Mouse (Mus musculus) large intestine, adult 2 months (tissue): Measurements from ENCODE around the gene Gm49027. TPM values are rescaled to one million over a fixed set of nuclear protein-coding genes. Genes with fewer than 3 reads are reported as not detected.

Experiments used
- DNase-seq: peaks from one replicate; pipeline ENCODE4 v3.0.0-alpha.2; 2012; ENCODE audit warnings: low read depth, low spot score
- WGBS: fragments of 180-500 bp; shearing (Covaris S2); methylation state at CpG from one replicate; pipeline ENCODE4 v1.1.7; 2018; 5-methylcytosine and 5-hydroxymethylcytosine counted together
- polyA plus RNA-seq: library from polyadenylated mRNA; depleted of rRNA; stranded (reverse); fragments of >200 nt; gene quantifications from 2 replicates; pipeline ENCODE4 v1.2.3, GENCODE M21; 2012; rRNA removed

Gene Gm49027
- polyA plus RNA-seq, 1 experiment = 4.1 TPM

GRCm38 (mm10) chr5:123508921-123509320, 16.4 kb downstream of the Gm49027 start:
- DNase-seq = no peak
- WGBS = 16% methylated on average over 12 of the region's 12 CpGs

- WGBS = 2% methylated on average over 59 of the region's 59 CpGs
- no peak for DNase-seq
Measured at GRCm38 (mm10) chr5:123507936-123508723, 17.2 kb downstream of the Gm49027 start.

- 39% methylated on average over 4 of the region's 4 CpGs for WGBS
- DNase-seq = no peak
Measured at GRCm38 (mm10) chr5:123501973-123502372, 23.3 kb downstream of the Gm49027 start.

GRCm38 (mm10) chr5:123499717-123500116, 25.6 kb downstream of the Gm49027 start:
- 48% methylated on average over 4 of the region's 4 CpGs for WGBS
- DNase-seq = no peak

- DNase-seq = no peak
- 24% methylated on average over 9 of the region's 9 CpGs for WGBS
Measured at GRCm38 (mm10) chr5:123489935-123490334, 35.4 kb downstream of the Gm49027 start.

- no peak for DNase-seq
- WGBS = 10% methylated on average over 25 of the region's 25 CpGs
Measured at GRCm38 (mm10) chr5:123489112-123489785, 36.0 kb downstream of the Gm49027 start, which contains the start of the genes Lrrc43 and Il31. Gene Lrrc43, plus strand, starts transcription at chr5:123489305. Gene Il31, minus strand, starts transcription at chr5:123489489.

- DNase-seq = no peak
- WGBS = 75% methylated on average over 11 of the region's 11 CpGs
Measured at GRCm38 (mm10) chr5:123487659-123488395, 37.5 kb downstream of the Gm49027 start.

GRCm38 (mm10) chr5:123473817-123474216, 51.5 kb downstream of the Gm49027 start:
- 81% methylated on average over 5 of the region's 5 CpGs for WGBS
- DNase-seq = no peak

GRCm38 (mm10) chr5:123470784-123471400, 54.4 kb downstream of the Gm49027 start:
- WGBS = 18% methylated on average over 10 of the region's 10 CpGs
- DNase-seq = no peak

- DNase-seq = no peak
- WGBS = 71% methylated on average over 1 of the region's 1 CpGs
Measured at GRCm38 (mm10) chr5:123464638-123465037, 60.6 kb downstream of the Gm49027 start.

Other genes with a start within 250 kb of the Gm49027 start
- gene Bcl7a, start 181.7 kb downstream of the Gm49027 start, polyA plus RNA-seq = 4.1 and 5.9 TPM in 2 replicates
- gene Mlxip, start 130.7 kb downstream of the Gm49027 start, polyA plus RNA-seq = 17.6 and 36.3 TPM in 2 replicates
- not detected in 2 replicates for gene Lrrc43, start 36.2 kb downstream of the Gm49027 start, polyA plus RNA-seq
- not detected in 2 replicates for gene Il31, start 36.0 kb downstream of the Gm49027 start, polyA plus RNA-seq
- 0.07 and 0.10 TPM in 2 replicates for gene B3gnt4, start 15.0 kb downstream of the Gm49027 start, polyA plus RNA-seq
- gene Diablo, start 1.3 kb downstream of the Gm49027 start, polyA plus RNA-seq = 39.8 and 44.0 TPM in 2 replicates
- 9.2 and 15.1 TPM in 2 replicates for gene Vps33a, start 47.5 kb upstream of the Gm49027 start, polyA plus RNA-seq
- gene Clip1, start 159.1 kb upstream of the Gm49027 start, polyA plus RNA-seq = 9.2 and 11.3 TPM in 2 replicates
- 20.0 and 27.6 TPM in 2 replicates for gene Zcchc8, start 195.6 kb upstream of the Gm49027 start, polyA plus RNA-seq
- gene Rsrc2, start 223.9 kb upstream of the Gm49027 start, polyA plus RNA-seq = 10.5 and 14.7 TPM in 2 replicates
- 4.5 TPM in 2 replicates for gene Kntc1, start 224.2 kb upstream of the Gm49027 start, polyA plus RNA-seq